Mouse (Mus musculus) adrenal gland, adult 18-20 months (tissue): ENCODE measurements around the gene Smu1. TPM values are rescaled to one million over a fixed set of nuclear protein-coding genes. Genes with fewer than 3 reads are reported as not detected.

Source experiments
- microRNA-seq, 2 experiments: library from miRNA; unstranded; fragments of <30 nt; microRNA quantifications; one replicate each; pipeline ENCODE4 v1.2.0; 2021; ENCODE audit warnings: borderline number of aligned reads in 2 of 2
- total RNA-seq, 2 experiments: library from RNA; stranded (reverse); gene quantifications; 1 replicate in 1 of 2; 2 replicates in 1 of 2; pipeline ENCODE4 v1.2.3; 2021

The Smu1 gene
- total RNA-seq, 2 experiments from 2014 or later, result 50.5 to 61.7 TPM

Small RNA genes within 50 kb of the gene (microRNA-seq; reads per million reads assigned to microRNA genes)
- gene Mir207, result 0 reads per million in 2 experiments

Other genes with a start within 250 kb of the Smu1 start
- 10 to 100 TPM; 16.9 to 17.9 TPM for gene Aptx, start 54.7 kb downstream of the Smu1 start, total RNA-seq
- 100 to 1,000 TPM; 775 to 974 TPM for gene Dnaja1, start 35.8 kb downstream of the Smu1 start, total RNA-seq
- 10 to 100 TPM; 53.1 to 62.5 TPM for gene B4galt1, start 96.1 kb upstream of the Smu1 start, total RNA-seq
- 100 to 1,000 TPM in 1 of 2 experiments, not detected in 1; 120 TPM for gene Spink4, start 162.1 kb upstream of the Smu1 start, total RNA-seq
- gene Bag1, start 190.4 kb upstream of the Smu1 start, total RNA-seq, result 100 to 1,000 TPM; 306 to 371 TPM
- gene Chmp5, start 190.5 kb upstream of the Smu1 start, total RNA-seq, result 100 to 1,000 TPM in 1 of 2 experiments, 10 to 100 TPM in 1; 95.1 to 114 TPM
- 10 to 100 TPM; 96.3 to 97.4 TPM for gene Nfx1, start 213.0 kb upstream of the Smu1 start, total RNA-seq